Mouse (Mus musculus) bone marrow, adult 2 months (tissue): ENCODE data around the gene Grip1.

ENCODE experiments used
- CTCF ChIP-seq: fragments of 200-500 bp; IDR thresholded peaks from 2 replicates; pipeline ENCODE4 v1.5.1; 2011; ENCODE audit warnings: low read length, control low read depth; ENCODE audit not compliant: control insufficient read depth, insufficient read depth
- POLR2A ChIP-seq: fragments of 200-500 bp; IDR thresholded peaks from 2 replicates; pipeline ENCODE4 v1.6.1; 2011; ENCODE audit warnings: low read depth, mild to moderate bottlenecking, control low read depth, low read length, borderline replicate concordance; ENCODE audit not compliant: control insufficient read depth

DNA sequence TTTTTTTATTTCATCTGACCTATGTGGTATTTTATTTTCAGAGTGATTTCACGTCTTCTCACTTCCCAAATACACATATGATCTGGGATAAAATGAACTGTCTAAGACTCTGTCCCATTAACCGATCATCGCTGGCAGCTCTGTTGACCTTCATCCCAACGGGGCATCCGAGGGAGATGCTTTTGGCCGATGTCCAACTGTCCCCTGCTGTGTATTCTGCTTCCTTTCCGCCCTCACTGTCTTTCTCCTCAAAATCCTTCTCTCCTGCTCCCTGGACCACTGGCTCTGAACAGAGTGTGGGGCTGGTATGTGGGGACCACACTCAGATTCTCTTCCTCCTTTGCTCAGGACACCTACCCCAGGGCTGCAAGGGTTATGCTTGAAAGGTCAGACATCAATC lies 370.1 kb downstream of the Grip1 start:
- TF ChIP-seq POLR2A (no peak), CTCF (no peak)
